Mouse (Mus musculus) gastrocnemius, adult 18-20 months (tissue): ENCODE measurements around the gene Fignl2. TPM values are rescaled to one million over a fixed set of nuclear protein-coding genes. Genes with fewer than 3 reads are reported as not detected.

ENCODE experiments used
- DNase-seq: peaks from one replicate; pipeline ENCODE4 v3.0.0; 2021; ENCODE audit warnings: low spot score
- total RNA-seq, 2 experiments: library from RNA; stranded (reverse); gene quantifications; 2 replicates each; pipeline ENCODE4 v1.2.3; 2021

The Fignl2 gene
- total RNA-seq, 2 experiments from 2014 or later = 0.55 to 0.81 TPM

DNA sequence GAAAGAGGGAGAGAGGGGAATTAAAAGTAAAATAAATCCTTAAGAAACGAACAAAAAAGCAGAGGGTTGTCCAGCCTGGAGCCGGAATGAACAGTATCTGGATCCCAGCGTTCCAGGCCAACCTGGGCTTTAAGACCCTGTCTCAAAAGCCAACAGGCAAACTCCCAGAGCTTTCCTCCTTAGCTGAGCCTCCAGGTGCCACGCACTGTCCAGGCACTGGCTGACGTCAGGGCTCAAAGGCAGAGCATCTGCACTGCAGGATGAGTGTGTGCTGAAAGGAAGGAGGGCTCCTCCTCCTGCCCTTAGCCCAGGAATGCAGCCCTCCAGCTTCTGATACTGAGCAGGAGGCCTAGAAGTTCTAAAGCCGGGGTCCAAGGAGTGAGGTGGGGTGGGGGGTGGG lies 15.6 kb upstream of the Fignl2 start:
- DNase-seq = no peak

DNA sequence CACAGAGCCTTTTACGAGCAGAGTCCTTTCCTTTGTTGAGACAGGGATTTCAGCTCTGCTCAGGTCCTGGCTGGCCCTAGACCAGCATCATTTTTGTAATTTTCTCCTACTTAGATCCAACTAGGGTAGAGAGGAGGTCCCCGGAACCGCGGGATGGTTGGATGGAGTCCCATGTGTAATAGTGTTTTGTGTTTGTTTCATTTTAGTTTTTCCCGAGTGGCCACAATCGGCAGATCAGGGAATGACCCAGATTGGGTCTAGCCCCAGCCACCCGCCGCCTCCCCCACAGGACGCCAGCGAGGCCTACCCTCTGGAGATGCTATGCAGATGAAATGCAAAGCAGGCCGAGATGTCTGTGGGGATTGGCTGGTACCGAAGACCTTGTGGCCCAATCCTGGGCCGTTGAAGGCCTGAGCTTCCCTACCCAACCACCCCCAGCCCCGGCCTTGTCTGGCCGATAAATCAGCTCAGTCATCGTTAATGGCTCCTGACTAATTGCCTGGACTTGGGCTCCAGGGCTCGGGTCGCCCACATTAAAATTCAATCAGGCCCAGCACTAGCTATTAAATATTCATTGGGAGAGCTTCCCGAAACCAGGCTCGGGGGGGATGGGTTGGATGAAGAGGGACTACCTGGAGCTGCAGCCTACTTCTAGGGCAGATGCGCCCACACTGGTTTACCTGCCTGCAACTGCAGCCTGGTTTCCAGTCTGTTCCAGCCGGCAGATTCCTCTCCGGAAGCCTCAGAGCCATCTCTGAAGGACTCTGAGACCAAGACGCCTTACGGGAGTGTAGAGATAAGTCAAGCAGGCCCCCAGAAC lies 14.7 kb upstream of the Fignl2 start:
- peak; percentile 53 for DNase-seq

DNA sequence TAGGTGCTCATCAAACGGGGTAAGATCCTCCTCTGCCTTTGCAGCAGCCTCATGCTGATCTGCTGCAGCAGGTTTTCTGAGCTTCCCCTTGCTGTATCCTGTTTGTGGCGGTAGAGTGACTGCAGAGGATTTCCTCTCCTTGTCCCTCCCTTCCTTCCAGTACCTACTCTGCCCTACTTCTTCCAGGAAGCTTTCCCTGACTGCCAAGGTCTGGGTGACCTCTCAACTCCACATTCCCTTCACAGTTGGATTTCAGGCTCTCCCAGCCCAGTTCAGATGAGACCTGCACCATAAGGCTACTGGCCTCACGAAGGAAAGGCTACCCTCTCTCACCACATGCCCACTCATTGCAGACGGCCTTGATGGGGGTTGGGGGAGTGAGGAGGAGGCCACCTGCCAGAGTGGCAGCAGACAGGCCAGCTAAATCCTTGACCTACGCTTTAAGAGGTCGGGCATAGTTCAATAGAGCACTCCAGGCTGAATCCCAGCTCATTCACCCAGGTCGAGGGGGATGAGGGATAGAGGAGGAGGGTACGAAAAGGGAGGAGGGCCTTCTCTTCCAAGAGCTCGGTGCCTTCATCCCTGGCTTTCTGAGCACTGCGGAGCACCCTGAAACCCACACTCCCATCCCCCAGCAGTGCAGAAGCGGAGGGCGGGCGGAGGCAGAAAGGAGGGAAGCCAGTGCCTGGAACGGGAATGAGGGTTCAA lies 13.9 kb upstream of the Fignl2 start:
- no peak for DNase-seq

DNA sequence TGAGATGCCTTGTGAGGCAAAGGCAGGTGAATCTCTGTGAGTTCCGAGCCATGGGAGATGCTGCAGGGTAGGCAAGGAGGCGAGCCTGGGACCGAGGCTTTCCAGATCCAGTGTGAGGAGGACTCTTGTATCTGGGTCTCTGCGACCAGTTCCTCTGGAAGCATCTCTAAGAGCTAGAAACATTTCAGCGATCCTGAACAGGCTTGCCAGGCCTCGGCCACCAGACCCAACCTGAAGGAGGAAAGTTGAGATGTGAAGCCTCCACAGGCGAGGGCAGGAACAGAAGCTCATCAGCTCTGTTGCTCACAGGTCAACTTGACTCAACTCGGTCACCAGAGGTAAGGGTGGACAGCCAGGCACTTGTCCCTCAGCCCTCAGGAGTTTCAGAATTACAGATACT lies 13.2 kb upstream of the Fignl2 start:
- DNase-seq = no peak

DNA sequence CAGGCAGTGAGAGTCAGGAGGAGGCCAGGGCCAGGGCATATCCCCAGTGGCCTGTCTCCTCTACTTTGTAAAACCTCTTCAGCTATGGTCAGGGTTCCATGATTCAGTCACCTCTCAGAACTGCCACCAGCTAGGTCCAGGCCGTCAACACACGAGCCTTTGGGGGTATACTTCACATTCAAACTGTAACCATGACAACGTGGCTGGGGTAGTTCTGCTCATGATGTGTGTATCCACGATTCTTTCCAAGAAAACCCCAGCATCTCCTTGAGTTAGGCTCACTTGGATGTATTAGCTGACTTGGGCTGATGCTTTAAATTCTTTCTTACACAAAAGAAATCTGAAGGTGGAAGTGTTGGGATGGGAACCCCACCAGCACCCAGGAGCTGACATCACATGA lies 9.9 kb upstream of the Fignl2 start:
- no peak for DNase-seq

DNA sequence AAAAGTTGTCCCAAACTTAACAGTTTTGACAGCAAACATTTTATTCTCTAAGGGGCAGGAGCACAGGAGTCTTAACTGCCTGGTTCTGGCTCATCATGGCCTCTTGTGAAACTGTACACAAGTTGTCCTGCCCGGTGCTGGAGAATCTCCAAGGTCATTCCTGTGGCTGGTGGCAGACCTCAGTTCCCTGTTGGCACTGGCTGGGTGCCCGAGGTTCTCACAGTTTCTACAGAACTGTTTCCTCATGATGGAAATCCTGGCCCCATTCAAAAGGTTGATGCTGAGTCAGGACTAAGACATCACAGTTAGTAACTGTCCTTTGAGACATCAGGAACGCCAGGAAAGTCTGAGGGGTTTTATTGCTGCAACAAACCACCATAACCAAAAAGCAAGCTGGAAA lies 8.6 kb upstream of the Fignl2 start:
- peak; percentile 78 for DNase-seq

DNA sequence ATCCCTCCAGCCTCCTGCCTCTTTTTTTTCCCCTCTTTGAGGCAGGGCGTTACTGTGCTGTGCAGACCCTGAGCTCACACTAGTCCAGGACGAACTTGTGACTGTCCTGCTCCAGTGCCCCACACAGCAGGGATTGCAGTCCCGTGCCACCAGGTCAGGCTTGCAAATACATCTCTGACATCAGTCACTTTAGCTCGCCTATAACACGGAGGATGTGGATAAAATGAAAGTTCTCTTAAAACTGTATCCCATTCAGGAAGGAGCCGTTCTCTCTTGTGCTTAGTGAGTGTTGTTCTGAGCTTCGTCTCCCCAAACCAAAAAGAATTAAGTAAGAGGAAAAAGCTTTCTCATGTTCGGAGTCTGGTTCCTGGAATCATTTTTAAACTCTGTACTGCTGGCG lies 8.1 kb upstream of the Fignl2 start:
- no peak for DNase-seq

DNA sequence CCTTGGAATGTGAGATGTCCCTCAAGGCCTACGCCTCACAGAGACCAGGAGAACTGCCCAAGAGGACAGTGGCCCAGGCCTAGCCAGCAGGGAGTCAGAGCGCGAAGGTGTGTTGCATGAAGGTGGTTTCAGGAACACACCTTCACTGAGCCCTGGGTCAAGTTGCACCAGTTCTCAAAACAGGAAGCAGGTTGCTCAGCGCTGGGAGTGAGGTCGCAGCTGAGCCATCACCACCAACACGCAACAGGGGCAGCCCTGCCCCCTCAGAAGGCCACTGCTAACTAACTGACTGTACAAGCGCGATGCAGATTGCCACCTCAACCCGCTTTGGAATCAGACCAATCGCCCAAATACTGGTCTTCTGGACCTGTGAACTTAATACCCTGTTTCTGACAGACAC lies 6.1 kb upstream of the Fignl2 start:
- DNase-seq = no peak

DNA sequence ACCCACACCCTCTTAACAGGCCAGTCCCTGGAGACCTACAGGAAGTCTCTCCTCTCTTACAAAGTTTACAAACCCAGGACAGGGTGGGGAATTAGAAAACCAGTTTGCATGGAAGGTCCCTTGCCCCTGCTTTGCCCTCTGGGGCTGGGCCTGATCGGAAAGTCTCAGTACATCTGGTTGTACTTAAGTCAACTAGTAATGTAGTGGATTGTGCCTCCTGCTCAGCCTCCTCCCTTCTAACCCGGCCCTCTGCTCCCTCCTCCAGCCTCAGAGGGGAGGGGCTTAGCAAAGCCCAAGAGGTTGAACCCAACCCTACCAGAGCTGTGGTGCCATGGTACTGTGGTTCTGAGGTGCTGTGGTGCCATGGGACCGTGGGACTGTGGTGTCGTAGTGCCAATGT lies 3.9 kb upstream of the Fignl2 start:
- DNase-seq = peak; percentile 44

DNA sequence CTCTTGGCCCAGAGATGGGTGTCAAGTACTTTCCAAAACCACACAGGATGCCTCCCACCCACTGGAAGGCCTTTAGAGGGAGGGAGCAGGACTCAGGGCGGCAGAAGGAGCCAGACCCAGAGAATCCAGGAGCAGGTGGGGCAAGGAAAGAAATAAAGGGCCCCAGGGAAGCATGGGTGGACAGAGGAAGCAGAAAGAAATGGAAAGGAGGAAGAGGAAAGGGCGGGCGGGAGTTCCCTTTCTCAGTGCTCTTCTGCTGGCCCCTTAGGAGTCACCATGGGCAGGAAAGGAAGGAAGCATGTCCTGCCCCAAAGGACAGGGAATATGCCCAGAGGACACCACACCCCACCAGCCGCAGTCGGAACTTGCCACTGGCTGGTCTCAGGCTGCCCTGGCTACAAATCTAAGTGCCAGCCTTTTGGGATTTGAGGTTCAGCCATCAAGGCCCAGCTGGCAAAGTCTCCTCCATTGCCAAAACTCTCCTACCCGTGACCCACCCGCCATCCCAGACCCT lies 2.7 kb upstream of the Fignl2 start:
- peak; percentile 12 for DNase-seq

DNA sequence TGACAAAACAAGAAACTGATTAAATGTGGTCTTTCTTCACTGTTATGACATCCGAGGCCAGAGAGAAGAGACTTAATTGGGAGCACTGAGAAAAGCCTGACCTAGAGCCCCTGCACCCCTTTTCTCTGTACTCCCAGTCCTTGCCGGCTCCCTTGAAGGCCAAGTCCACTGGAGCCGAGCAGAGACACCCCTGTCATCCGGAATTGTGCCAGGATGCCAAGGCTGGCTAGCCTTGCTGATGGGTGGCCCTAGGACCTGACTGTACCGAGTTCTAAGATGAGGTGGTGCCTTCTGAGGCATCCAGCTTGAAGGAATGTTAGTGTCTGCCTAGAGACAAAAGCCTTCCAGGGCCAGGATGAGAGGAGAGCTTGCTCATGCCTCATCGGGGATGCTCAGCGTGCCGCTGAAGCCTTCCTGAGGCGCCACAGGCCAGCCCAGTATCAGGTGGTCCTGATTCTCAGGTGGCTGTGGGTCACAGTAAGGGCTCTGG lies 1.7 kb upstream of the Fignl2 start:
- no peak for DNase-seq

DNA sequence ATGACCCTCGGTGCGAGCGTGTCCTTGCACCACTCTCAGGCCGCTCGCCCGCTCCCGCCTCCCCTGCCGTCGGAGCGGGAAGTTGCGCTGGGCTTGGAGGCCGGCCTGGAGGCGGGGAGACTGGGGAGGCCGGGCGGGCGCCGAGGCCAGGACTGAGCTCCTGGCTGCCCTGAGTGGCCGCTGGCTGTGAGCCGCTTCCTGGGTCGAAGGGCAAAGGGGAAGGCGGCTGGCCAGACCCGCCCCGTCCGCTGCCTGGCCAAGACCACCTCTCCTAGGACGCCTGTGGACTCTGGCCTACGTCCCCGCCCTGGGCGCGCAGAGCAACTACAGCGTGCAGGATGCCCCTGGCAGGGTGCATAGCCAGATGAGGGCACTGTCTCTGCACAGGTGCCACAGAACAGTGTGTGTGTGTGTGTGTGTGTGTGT lies 377 bp upstream of the Fignl2 start:
- peak; percentile 87 for DNase-seq

DNA sequence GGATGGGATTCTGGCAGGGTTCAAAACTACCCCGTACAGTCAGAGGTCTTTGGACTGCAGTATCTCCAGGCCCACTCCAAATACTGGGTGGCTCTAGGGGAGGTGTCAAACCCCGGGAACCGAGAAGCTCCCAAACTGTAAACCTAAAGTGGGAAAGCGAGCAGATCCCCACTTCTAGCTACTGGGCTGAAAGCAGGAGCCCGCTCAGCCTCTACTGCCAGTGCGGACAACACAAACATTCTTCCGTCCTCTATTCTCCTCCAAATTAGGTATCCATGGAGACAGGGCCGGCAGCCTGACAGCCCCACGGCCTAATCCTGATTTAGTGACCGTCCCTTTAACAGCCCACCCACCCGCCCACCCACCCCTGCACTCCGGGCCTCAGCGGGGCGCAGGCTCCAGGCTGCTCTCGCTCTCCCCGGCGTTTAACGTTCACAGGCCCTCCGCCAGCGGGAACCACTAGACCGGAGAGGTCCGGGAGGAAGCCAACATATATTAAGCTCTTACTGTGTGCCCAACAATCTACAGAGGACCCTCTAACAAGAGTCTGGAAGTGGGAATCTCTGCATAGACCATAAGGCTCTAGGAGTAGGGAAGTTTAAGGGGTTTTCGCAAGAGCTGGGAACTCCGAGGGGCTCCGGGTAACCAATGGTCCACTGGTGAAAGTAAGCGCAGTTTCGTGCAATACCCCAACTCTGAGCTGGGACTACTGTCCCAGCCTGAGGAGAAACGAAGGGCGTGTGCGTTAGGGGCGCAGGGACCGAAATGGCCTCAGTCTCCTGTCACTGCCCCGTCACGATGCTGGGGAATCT lies 1.2 kb downstream of the Fignl2 start:
- peak; percentile 4 for DNase-seq

DNA sequence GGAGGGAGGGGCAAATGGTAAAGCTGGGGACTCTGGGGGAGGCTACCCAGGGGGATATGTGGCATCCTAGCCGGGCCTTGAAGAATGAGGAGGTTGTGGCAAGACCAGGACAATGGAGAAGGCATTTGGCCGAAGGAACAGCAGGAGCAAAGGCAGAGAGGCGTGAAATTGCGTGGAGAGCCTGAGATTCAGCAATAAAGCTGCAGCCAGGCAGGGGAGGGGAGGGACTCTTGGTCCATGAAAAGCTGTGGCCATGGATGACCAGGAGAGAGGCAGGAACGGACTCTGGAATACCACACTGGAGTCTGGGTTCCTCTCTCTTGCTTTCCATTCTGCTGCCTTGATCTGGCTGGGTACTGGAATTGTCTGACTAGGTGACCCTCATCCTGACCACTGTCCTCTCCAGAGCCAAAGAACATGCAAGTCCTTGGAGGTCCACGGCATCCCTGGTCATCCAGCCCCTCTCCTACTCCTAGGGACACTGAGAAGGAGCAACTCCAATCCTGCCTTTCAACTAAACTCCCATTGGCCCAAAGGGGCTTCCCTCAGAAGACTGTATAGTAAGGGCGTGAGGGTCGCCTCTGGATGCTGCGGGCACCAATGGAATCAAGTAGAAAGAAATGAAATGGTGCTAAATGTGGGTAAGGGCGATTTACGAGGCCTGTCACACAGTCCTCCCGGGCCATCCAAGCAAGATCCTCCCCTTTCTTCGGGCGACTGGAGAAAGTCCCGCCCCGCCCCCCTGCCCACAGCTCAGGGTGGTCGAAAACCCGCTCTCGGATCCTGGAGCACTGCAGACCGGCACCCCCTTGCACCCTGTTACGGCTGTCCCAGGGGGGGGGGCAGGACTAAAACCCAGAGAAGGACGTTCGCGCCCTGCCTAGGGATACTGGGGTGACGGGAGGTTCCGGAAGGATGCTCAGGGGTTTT lies 2.0 kb downstream of the Fignl2 start:
- no peak for DNase-seq

DNA sequence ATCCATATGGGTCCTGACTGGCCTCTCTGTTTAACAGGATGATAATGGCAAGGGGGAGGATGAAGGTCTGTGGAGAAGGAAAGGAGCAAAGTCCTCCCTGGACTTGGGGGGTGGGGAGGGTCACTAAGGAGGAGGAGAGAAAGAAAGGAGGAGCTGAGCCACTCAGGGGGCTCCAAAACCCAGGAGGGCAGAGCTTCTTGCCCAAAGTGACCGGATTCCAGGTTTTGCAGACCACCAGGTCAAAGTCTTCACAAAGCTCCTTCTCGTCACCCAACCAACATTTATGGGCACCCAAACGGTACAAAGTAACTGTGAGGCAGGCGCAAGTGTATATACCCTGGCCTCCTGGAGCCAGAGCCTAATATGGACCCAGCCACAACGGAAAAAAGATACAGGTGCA lies 2.7 kb downstream of the Fignl2 start:
- no peak for DNase-seq

DNA sequence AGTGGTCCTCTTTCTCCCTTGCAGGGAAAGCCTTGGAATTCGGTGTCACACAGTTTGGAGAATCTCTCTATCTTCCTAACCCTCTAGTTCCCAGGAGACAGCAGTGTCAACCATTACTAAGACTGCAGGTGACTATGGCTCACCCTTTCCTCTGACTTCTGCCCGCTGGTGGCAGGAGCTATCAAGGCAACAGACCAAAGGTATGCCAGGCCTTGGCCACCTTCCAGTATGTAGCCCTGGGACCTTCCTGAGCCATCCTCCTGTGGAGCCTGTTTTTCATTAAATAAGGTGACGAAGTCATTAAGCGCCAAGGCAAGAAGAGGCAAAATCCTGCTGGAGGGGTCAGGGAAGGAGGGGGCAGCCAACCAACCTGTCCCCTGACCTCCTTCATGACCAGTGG lies 3.2 kb downstream of the Fignl2 start:
- no peak for DNase-seq

DNA sequence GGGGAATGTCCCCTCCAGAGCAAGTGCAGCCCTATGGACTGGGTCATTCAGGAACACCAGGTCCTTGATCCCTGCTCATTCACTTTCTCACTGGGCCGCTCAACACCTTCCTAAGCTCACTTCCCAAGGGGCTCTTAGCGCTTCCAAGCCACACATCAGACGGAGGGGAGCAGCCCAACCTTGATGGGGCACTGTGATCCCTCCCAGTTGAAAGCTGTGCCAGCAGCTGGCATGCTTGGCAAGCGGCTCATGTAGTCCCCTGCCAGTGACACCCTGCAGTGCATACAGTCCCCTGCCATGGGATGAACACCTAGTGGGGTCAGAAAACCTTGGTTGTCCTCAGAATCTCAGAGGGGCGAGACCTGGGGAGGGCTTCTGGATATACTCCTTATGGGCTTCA lies 4.3 kb downstream of the Fignl2 start:
- DNase-seq = no peak

DNA sequence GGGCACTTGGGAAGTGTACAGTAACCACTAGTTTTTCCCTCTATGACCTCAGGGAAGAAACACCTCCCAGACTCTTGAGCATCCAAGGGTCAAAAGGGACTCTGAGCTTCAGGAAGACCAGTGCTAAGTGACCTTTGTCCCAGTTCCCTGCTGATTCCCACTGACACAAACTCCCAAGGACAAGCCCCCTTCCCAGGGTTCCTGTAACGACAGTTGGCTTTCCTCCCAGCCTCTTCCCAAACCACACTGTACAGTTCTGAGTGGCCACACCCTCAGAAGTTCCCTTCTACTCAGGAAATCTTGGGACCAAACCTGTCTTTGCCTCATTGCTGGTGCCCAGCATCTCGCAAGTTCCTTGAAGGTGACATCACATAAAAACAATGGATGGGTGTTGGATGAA lies 5.6 kb downstream of the Fignl2 start:
- DNase-seq = no peak

DNA sequence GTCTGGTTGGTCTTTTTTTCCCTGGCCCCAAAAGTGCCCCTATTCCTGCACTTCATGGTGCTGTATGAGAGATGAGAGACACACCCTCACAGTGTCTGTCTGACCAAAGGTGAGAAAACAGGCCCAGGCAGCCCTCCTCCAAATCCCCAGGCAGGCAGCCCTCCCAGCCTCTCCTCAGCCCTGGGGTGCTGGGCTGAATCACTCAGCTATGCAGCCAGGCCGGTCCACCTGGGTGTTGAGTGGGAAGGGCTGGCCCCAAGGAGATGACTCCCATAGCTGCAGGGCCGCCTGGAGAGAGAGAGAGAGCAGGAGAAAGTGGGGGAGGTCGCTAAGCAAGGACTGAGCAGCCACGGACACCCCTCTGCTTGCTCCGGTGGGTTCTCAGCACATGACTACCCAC lies 7.6 kb downstream of the Fignl2 start:
- DNase-seq = no peak

DNA sequence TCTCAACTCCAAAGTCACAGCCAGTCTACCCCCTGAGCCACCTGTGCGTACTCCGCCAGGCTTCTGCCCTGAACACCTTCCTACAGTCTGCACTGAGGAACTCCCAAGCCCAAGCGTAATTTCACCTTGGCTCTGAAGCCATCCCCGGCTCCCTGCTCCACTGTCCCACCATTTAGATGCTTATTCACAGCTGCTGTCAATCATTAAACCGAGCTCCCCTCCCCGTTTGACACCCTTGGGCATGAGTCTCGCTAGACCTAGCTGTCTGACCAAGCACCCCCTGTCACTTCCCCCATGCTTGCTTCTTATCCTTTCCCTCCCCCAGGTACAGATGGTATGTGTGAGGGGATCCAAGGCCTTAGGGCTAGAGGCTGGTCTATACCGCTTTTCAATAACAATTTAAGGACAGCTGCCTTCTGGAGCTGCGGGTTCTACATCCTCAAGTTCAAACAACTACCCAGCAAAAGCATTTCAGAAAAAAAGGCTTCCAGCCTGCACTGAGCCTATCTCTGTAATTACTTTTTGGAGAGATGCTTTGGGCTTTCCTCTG lies 8.7 kb downstream of the Fignl2 start:
- no peak for DNase-seq
